Mouse (Mus musculus) intestine, embryonic 16.5 days (tissue): ENCODE measurements at regions not wholly inside any gene's neighbourhood (a gene's known extent, or its start where the extent isn't known, plus 50 kb on each side); places are given as distances from the start of the nearest gene placed in this dataset.

ENCODE experiments used
- ATAC-seq: fragments of 200-750 bp; cut with Nextera tagmentation; 2 replicates; pipeline ENCODE4 v1.8.0; 2017; ENCODE audit warnings: moderate TSS enrichment, moderate library complexity
- H3K27ac ChIP-seq: fragments of 300-500 bp; sonication (generic); 2 replicates; pipeline ENCODE4 v1.5.1; 2014; ENCODE audit warnings: mild to moderate bottlenecking, low read length
- H3K27me3 ChIP-seq: fragments of 300-500 bp; sonication (generic); replicated peaks from 2 replicates; pipeline ENCODE4 v1.6.1; 2014; ENCODE audit warnings: low read length, control low read depth, mixed read lengths; ENCODE audit not compliant: control insufficient read depth, insufficient read depth
- H3K36me3 ChIP-seq: fragments of 300-500 bp; sonication (generic); 2 replicates; pipeline ENCODE4 v1.6.1; 2014; ENCODE audit warnings: low read length, control low read depth; ENCODE audit not compliant: control insufficient read depth, insufficient read depth
- H3K4me1 ChIP-seq: fragments of 300-500 bp; sonication (generic); 2 replicates; pipeline ENCODE4 v1.6.1; 2014; ENCODE audit warnings: low read length, control low read depth, mixed read lengths; ENCODE audit not compliant: control insufficient read depth, insufficient read depth
- H3K4me2 ChIP-seq: fragments of 300-500 bp; sonication (generic); 2 replicates; pipeline ENCODE4 v1.6.1; 2014; ENCODE audit warnings: low read depth, low read length, control low read depth
- H3K4me3 ChIP-seq: fragments of 300-500 bp; sonication (generic); 2 replicates; pipeline ENCODE4 v1.5.1; 2014; ENCODE audit warnings: mild to moderate bottlenecking, low read length
- H3K9ac ChIP-seq: fragments of 300-500 bp; sonication (generic); 2 replicates; pipeline ENCODE4 v1.6.1; 2014; ENCODE audit warnings: low read depth, low read length
- H3K9me3 ChIP-seq: fragments of 300-500 bp; sonication (generic); 2 replicates; pipeline ENCODE4 v1.6.1; 2016; ENCODE audit warnings: low read length, control low read depth; ENCODE audit not compliant: control insufficient read depth
- WGBS: fragments of 180-500 bp; shearing (Covaris S2); extraction: QIAGEN DNeasy Blood & Tissue Kit; methylation state at CpG from one replicate; pipeline ENCODE4 v1.1.7; 2014; 5-methylcytosine and 5-hydroxymethylcytosine counted together

- Histone ChIP-seq H3K9ac (no peak overlapping the region), H3K36me3 (no peaks in the 10 kb centered on the region), H3K27me3 (no peaks in the 10 kb centered on the region), H3K27ac (no peak overlapping the region), H3K4me1 (no peaks in the 10 kb centered on the region), H3K4me3 (no peak overlapping the region), H3K4me2 (no peak overlapping the region), H3K9me3 (0 out of 2 replicates have a peak, but pooled peaks cover 1% of the 10 kb centered on the region)
- WGBS = 62% methylated on average over 3 of the region's 3 CpGs
- no peak for ATAC-seq
Observed at GRCm38 (mm10) chr7:75923951-75924467, 75.9 kb downstream of the Klhl25 start.

- 0 out of 2 replicates have a peak, but pooled peaks cover 4% of the 10 kb centered on the region for H3K9me3 ChIP-seq
- no peak for ATAC-seq
- no peak overlapping the region for H3K27ac ChIP-seq
- no peaks in the 10 kb centered on the region for H3K4me1 ChIP-seq
- WGBS = 29% methylated on average over 4 of the region's 4 CpGs
- no peak overlapping the region for H3K4me3 ChIP-seq
- no peaks in the 10 kb centered on the region for H3K36me3 ChIP-seq
- no peak overlapping the region for H3K4me2 ChIP-seq
- no peak overlapping the region for H3K9ac ChIP-seq
- no peaks in the 10 kb centered on the region for H3K27me3 ChIP-seq
Observed at GRCm38 (mm10) chr7:75927537-75927936, 79.4 kb downstream of the Klhl25 start.

GRCm38 (mm10) chr7:75943844-75944243 is 95.7 kb downstream of the Klhl25 start:
- ATAC-seq = no peak
- Histone ChIP-seq H3K4me1 (no peaks in the 10 kb centered on the region), H3K9me3 (no peaks in the 10 kb centered on the region), H3K27ac (no peak overlapping the region), H3K27me3 (no peaks in the 10 kb centered on the region), H3K36me3 (no peaks in the 10 kb centered on the region), H3K4me3 (no peak overlapping the region), H3K9ac (no peak overlapping the region), H3K4me2 (no peak overlapping the region)
- 66% methylated on average over 3 of the region's 3 CpGs for WGBS

GRCm38 (mm10) chr7:75955671-75956070 is 107.6 kb downstream of the Klhl25 start:
- no peak for ATAC-seq
- no peaks in the 10 kb centered on the region for H3K4me1 ChIP-seq
- no peak overlapping the region for H3K4me3 ChIP-seq
- H3K27me3 ChIP-seq = no peaks in the 10 kb centered on the region
- H3K27ac ChIP-seq = no peak overlapping the region
- no peaks in the 10 kb centered on the region for H3K9me3 ChIP-seq
- 81% methylated on average over 9 of the region's 9 CpGs for WGBS
- H3K9ac ChIP-seq = no peak overlapping the region
- H3K4me2 ChIP-seq = no peak overlapping the region
- H3K36me3 ChIP-seq = no peaks in the 10 kb centered on the region

- H3K27me3 ChIP-seq = no peaks in the 10 kb centered on the region
- no peak for ATAC-seq
- no peaks in the 10 kb centered on the region for H3K4me1 ChIP-seq
- no peak overlapping the region for H3K4me3 ChIP-seq
- no peaks in the 10 kb centered on the region for H3K9me3 ChIP-seq
- H3K36me3 ChIP-seq = no peaks in the 10 kb centered on the region
- H3K4me2 ChIP-seq = no peak overlapping the region
- 80% methylated on average over 5 of the region's 5 CpGs for WGBS
- no peak overlapping the region for H3K27ac ChIP-seq
- H3K9ac ChIP-seq = no peak overlapping the region
Observed at GRCm38 (mm10) chr7:75957366-75957765, 109.3 kb downstream of the Klhl25 start.

GRCm38 (mm10) chr7:75959903-75960620 is 112.0 kb downstream of the Klhl25 start:
- H3K27me3 ChIP-seq = no peaks in the 10 kb centered on the region
- 89% methylated on average over 14 of the region's 14 CpGs for WGBS
- ATAC-seq = no peak

GRCm38 (mm10) chr7:75968177-75968576 is 120.1 kb downstream of the Klhl25 start:
- Histone ChIP-seq H3K9me3 (no peaks in the 10 kb centered on the region), H3K4me2 (no peak overlapping the region)
- no peak for ATAC-seq

More at GRCm38 (mm10) chr7:75959903-75960620, 112.0 kb downstream of the Klhl25 start:
- no peak overlapping the region for H3K27ac ChIP-seq
- no peak overlapping the region for H3K9ac ChIP-seq
- H3K9me3 ChIP-seq = no peaks in the 10 kb centered on the region
- H3K4me2 ChIP-seq = no peak overlapping the region
- no peaks in the 10 kb centered on the region for H3K36me3 ChIP-seq
- H3K4me3 ChIP-seq = no peak overlapping the region
- no peaks in the 10 kb centered on the region for H3K4me1 ChIP-seq

GRCm38 (mm10) chr7:75970914-75971313 is 122.8 kb downstream of the Klhl25 start:
- Histone ChIP-seq H3K27ac (no peak overlapping the region), H3K4me1 (no peaks in the 10 kb centered on the region)
- ATAC-seq = no peak

More at GRCm38 (mm10) chr7:75968177-75968576, 120.1 kb downstream of the Klhl25 start:
- WGBS = 89% methylated on average over 5 of the region's 5 CpGs
- H3K4me1 ChIP-seq = no peaks in the 10 kb centered on the region
- no peaks in the 10 kb centered on the region for H3K36me3 ChIP-seq
- no peak overlapping the region for H3K9ac ChIP-seq
- no peaks in the 10 kb centered on the region for H3K27me3 ChIP-seq
- H3K27ac ChIP-seq = no peak overlapping the region
- no peak overlapping the region for H3K4me3 ChIP-seq

GRCm38 (mm10) chr7:75971706-75972105 is 123.6 kb downstream of the Klhl25 start:
- no peak overlapping the region for H3K9ac ChIP-seq
- WGBS = 89% methylated on average over 3 of the region's 3 CpGs
- H3K36me3 ChIP-seq = no peaks in the 10 kb centered on the region

More at GRCm38 (mm10) chr7:75970914-75971313, 122.8 kb downstream of the Klhl25 start:
- Histone ChIP-seq H3K36me3 (no peaks in the 10 kb centered on the region), H3K9ac (no peak overlapping the region), H3K9me3 (no peaks in the 10 kb centered on the region), H3K4me3 (no peak overlapping the region), H3K27me3 (no peaks in the 10 kb centered on the region), H3K4me2 (no peak overlapping the region)
- 77% methylated on average over 7 of the region's 7 CpGs for WGBS

More at GRCm38 (mm10) chr7:75971706-75972105, 123.6 kb downstream of the Klhl25 start:
- H3K4me3 ChIP-seq = no peak overlapping the region
- no peak for ATAC-seq
- no peak overlapping the region for H3K27ac ChIP-seq
- no peaks in the 10 kb centered on the region for H3K4me1 ChIP-seq
- H3K4me2 ChIP-seq = no peak overlapping the region
- no peaks in the 10 kb centered on the region for H3K27me3 ChIP-seq
- no peaks in the 10 kb centered on the region for H3K9me3 ChIP-seq
